Mouse (Mus musculus) hindbrain, embryonic 14.5 days (tissue): ENCODE measurements around the gene Glipr1l2. TPM values are rescaled to one million over a fixed set of nuclear protein-coding genes. Genes with fewer than 3 reads are reported as not detected.
"Not testable (repeated sequence)": the region's sequence is repeated elsewhere in the genome, so short reads cannot be mapped to it uniquely, and the experiment has no call there.

Experiments
- ATAC-seq: fragments of 200-750 bp; cut with Nextera tagmentation; 2 replicates; pipeline ENCODE4 v1.8.0; 2017; ENCODE audit warnings: moderate number of reproducible peaks, mild to moderate bottlenecking, moderate TSS enrichment, moderate library complexity; ENCODE audit not compliant: low FRiP score
- DNase-seq: peaks from one replicate; pipeline ENCODE4 v3.0.0-alpha.2; 2015; ENCODE audit warnings: low spot score
- H3K27ac ChIP-seq: fragments of 300-500 bp; sonication (generic); 2 replicates; pipeline ENCODE4 v1.5.1; 2014; ENCODE audit warnings: mild to moderate bottlenecking, moderate library complexity
- H3K27me3 ChIP-seq: fragments of 300-500 bp; sonication (generic); 2 replicates; pipeline ENCODE4 v1.6.1; 2014; ENCODE audit warnings: mild to moderate bottlenecking, low read length, mixed read lengths; ENCODE audit not compliant: control insufficient read depth, insufficient read depth
- H3K36me3 ChIP-seq: fragments of 300-500 bp; sonication (generic); replicated peaks from 2 replicates; pipeline ENCODE4 v1.6.1; 2014; ENCODE audit not compliant: control insufficient read depth, insufficient read depth
- H3K4me1 ChIP-seq: fragments of 300-500 bp; sonication (generic); replicated peaks from 2 replicates; pipeline ENCODE4 v1.6.1; 2014; ENCODE audit warnings: antibody characterized with exemption, low read length, mixed read lengths; ENCODE audit not compliant: control insufficient read depth, insufficient read depth
- H3K4me2 ChIP-seq: fragments of 300-500 bp; sonication (generic); replicated peaks from 2 replicates; pipeline ENCODE4 v1.6.1; 2014; ENCODE audit warnings: mild to moderate bottlenecking, moderate library complexity
- H3K4me3 ChIP-seq: fragments of 300-500 bp; sonication (generic); replicated peaks from 2 replicates; pipeline ENCODE4 v1.5.1; 2014; ENCODE audit warnings: mild to moderate bottlenecking, low read length
- H3K9ac ChIP-seq: fragments of 300-500 bp; sonication (generic); 2 replicates; pipeline ENCODE4 v1.6.1; 2014
- H3K9me3 ChIP-seq: fragments of 300-500 bp; sonication (generic); 2 replicates; pipeline ENCODE4 v1.6.1; 2016; ENCODE audit warnings: low read length; ENCODE audit not compliant: control insufficient read depth
- WGBS: fragments of 180-500 bp; shearing (Covaris S2); extraction: QIAGEN DNeasy Blood & Tissue Kit; methylation state at CpG from one replicate; pipeline ENCODE4 v1.1.7; 2014; 5-methylcytosine and 5-hydroxymethylcytosine counted together
- polyA plus RNA-seq: library from polyadenylated mRNA; unstranded; fragments of >200 nt; fragmentation: Nextera tagmentation; extraction: Ambion mirVana; gene quantifications from 2 replicates; pipeline ENCODE4 v1.2.1, GENCODE M21; 2014

Gene Glipr1l2
- polyA plus RNA-seq, 1 experiment from 2014 or later: not detected

GRCm38 (mm10) chr10:112110401-112110800 is 27.2 kb downstream of the Glipr1l2 start:
- Histone ChIP-seq H3K9ac (no peak overlapping the region), H3K4me3 (no peak overlapping the region), H3K9me3 (no peaks in the 10 kb centered on the region), H3K36me3 (no peaks in the 10 kb centered on the region), H3K4me1 (no peaks in the 10 kb centered on the region), H3K27me3 (no peaks in the 10 kb centered on the region), H3K4me2 (no peak overlapping the region), H3K27ac (no peak overlapping the region)
- ATAC-seq: no peak
- DNase-seq: no peak
- WGBS: 92% methylated on average over 7 of the region's 7 CpGs

GRCm38 (mm10) chr10:112125090-112125489 is 41.9 kb downstream of the Glipr1l2 start:
- not testable (repeated sequence) for H3K4me3 ChIP-seq, DNase-seq, H3K27ac ChIP-seq, H3K9ac ChIP-seq, H3K4me1 ChIP-seq, H3K4me2 ChIP-seq, H3K36me3 ChIP-seq, H3K27me3 ChIP-seq, ATAC-seq, H3K9me3 ChIP-seq
- 49% methylated on average over 2 of the region's 2 CpGs for WGBS

- not testable (repeated sequence) for H3K4me2 ChIP-seq, DNase-seq, H3K4me3 ChIP-seq, H3K36me3 ChIP-seq, H3K9ac ChIP-seq, H3K27me3 ChIP-seq, H3K27ac ChIP-seq, H3K9me3 ChIP-seq, H3K4me1 ChIP-seq, ATAC-seq
- WGBS: 85% methylated on average over 6 of the region's 6 CpGs
These were observed 44.6 kb downstream of the Glipr1l2 start for GRCm38 (mm10) chr10:112127682-112128230.

GRCm38 (mm10) chr10:112132194-112132593 is 49.0 kb downstream of the Glipr1l2 start:
- DNase-seq (no peak), ATAC-seq (no peak)
- no peaks in the 10 kb centered on the region for H3K27me3 ChIP-seq
- no peaks in the 10 kb centered on the region for H3K36me3 ChIP-seq
- no peaks in the 10 kb centered on the region for H3K4me1 ChIP-seq
- no peak overlapping the region for H3K4me3 ChIP-seq
- no peak overlapping the region for H3K27ac ChIP-seq
- 94% methylated on average over 3 of the region's 3 CpGs for WGBS
- H3K4me2 ChIP-seq: no peak overlapping the region
- H3K9me3 ChIP-seq: no peaks in the 10 kb centered on the region
- H3K9ac ChIP-seq: no peak overlapping the region

- H3K27me3 ChIP-seq: no peaks in the 10 kb centered on the region
- no peak overlapping the region for H3K27ac ChIP-seq
- DNase-seq (peak; percentile 89), ATAC-seq (peak; percentile 88)
- H3K4me1 ChIP-seq: 0 out of 2 replicates have a peak, but pooled peaks cover 2% of the 10 kb centered on the region
- no peaks in the 10 kb centered on the region for H3K9me3 ChIP-seq
- peak overlapping the region; percentile 57 for H3K9ac ChIP-seq
- WGBS: 16% methylated on average over 9 of the region's 9 CpGs
- no peaks in the 10 kb centered on the region for H3K36me3 ChIP-seq
- H3K4me3 ChIP-seq: peak overlapping the region; percentile 31
- peak overlapping the region; percentile 52 for H3K4me2 ChIP-seq
These were observed 55.1 kb downstream of the Glipr1l2 start for GRCm38 (mm10) chr10:112138050-112138870.

GRCm38 (mm10) chr10:112138871-112139430 is 55.8 kb downstream of the Glipr1l2 start:
- H3K36me3 ChIP-seq: no peaks in the 10 kb centered on the region

GRCm38 (mm10) chr10:112139834-112140233 is 56.7 kb downstream of the Glipr1l2 start:
- DNase-seq (no peak), ATAC-seq (no peak)
- Histone ChIP-seq H3K4me2 (no peak overlapping the region), H3K36me3 (no peaks in the 10 kb centered on the region), H3K27ac (no peak overlapping the region), H3K4me3 (no peak overlapping the region), H3K9ac (no peak overlapping the region), H3K27me3 (no peaks in the 10 kb centered on the region), H3K9me3 (no peaks in the 10 kb centered on the region), H3K4me1 (0 out of 2 replicates have a peak, but pooled peaks cover 2% of the 10 kb centered on the region)
- 56% methylated on average over 2 of the region's 2 CpGs for WGBS

More at GRCm38 (mm10) chr10:112138871-112139430, 55.8 kb downstream of the Glipr1l2 start:
- DNase-seq: peak; percentile 25
- no peak overlapping the region for H3K27ac ChIP-seq
- 35% methylated on average over 6 of the region's 6 CpGs for WGBS
- no peaks in the 10 kb centered on the region for H3K27me3 ChIP-seq
- peak overlapping the region; percentile 31 for H3K4me3 ChIP-seq
- H3K9ac ChIP-seq: peak overlapping the region; percentile 57
- H3K4me2 ChIP-seq: peak overlapping the region; percentile 52
- no peaks in the 10 kb centered on the region for H3K9me3 ChIP-seq
- peak; percentile 37; the same call in 1 of the 2 replicates for ATAC-seq
- H3K4me1 ChIP-seq: 0 out of 2 replicates have a peak, but pooled peaks cover 2% of the 10 kb centered on the region

Other genes starting within 250 kb of the Glipr1l2 start
- 39.3 and 47.6 TPM in 2 replicates for gene Krr1, start 110.7 kb upstream of the Glipr1l2 start, polyA plus RNA-seq
- 1.0 and 1.1 TPM in 2 replicates for gene Glipr1, start 80.7 kb upstream of the Glipr1l2 start, polyA plus RNA-seq
- gene Glipr1l1, start 23.2 kb upstream of the Glipr1l2 start, polyA plus RNA-seq: 0.23 TPM in 1 of 2 replicates, not detected in the other
- 0.29 and 0.48 TPM in 2 replicates for gene Glipr1l3, start 77.0 kb downstream of the Glipr1l2 start, polyA plus RNA-seq
- gene Caps2, start 80.3 kb downstream of the Glipr1l2 start, polyA plus RNA-seq: 0.53 and 0.96 TPM in 2 replicates
- 7.7 and 10.4 TPM in 2 replicates for gene Kcnc2, start 187.8 kb downstream of the Glipr1l2 start, polyA plus RNA-seq